Mouse (Mus musculus) spleen, adult 2 months (tissue): ENCODE data around the gene Pitpnc1.

Experiments used
- CTCF ChIP-seq: fragments of 200-500 bp; IDR thresholded peaks from 2 replicates; pipeline ENCODE4 v1.5.1; 2011; ENCODE audit warnings: mild to moderate bottlenecking, inconsistent platforms; ENCODE audit not compliant: insufficient read depth, insufficient read length, insufficient replicate concordance; ENCODE audit errors: extremely low read depth
- POLR2A ChIP-seq: fragments of 200-500 bp; IDR thresholded peaks from 2 replicates; pipeline ENCODE4 v1.6.1; 2011; ENCODE audit warnings: low read depth, low read length, inconsistent platforms

- TF ChIP-seq POLR2A = no peak
- TF ChIP-seq CTCF = no peak
Observed at GRCm38 (mm10) chr11:107469523-107470371, 752 bp downstream of the Pitpnc1 start.
